Mouse (Mus musculus): ENCODE results near the gene Mrps26. TPM values are rescaled to one million over a fixed set of nuclear protein-coding genes. Genes with fewer than 3 reads are reported as not detected.

The Mrps26 gene
- polyA plus RNA-seq (2012; rRNA removed): 51.8 and 67.0 TPM in 2 replicates

GRCm38 (mm10) chr2:130563212-130564055 lies at the start of gene Mrps26:
Gene Mrps26 (plus strand): TSS chr2:130563742.

GRCm38 (mm10) chr2:130575873-130576272 lies 12.3 kb downstream of the Mrps26 start, which contains the start of gene Oxt:
Gene Oxt (plus strand): TSS chr2:130576173.

GRCm38 (mm10) chr2:130582552-130582951 lies 19.0 kb downstream of the Mrps26 start, which contains the start of gene Avp:
Gene Avp (minus strand): TSS chr2:130582554.

Other genes with a start within 250 kb of the Mrps26 start
- 28.9 and 44.3 TPM in 2 replicates for gene Cpxm1, start 166.2 kb upstream of the Mrps26 start, polyA plus RNA-seq (2012; rRNA removed)
- gene Gm28372, start 158.5 kb upstream of the Mrps26 start, polyA plus RNA-seq (2012; rRNA removed): not detected in 2 replicates
- not detected in 2 replicates for gene 1700020A23Rik, start 158.5 kb upstream of the Mrps26 start, polyA plus RNA-seq (2012; rRNA removed)
- gene Tmem239, start 157.3 kb upstream of the Mrps26 start, polyA plus RNA-seq (2012; rRNA removed): not detected in 2 replicates
- 131 and 175 TPM in 2 replicates for gene Vps16, start 139.4 kb upstream of the Mrps26 start, polyA plus RNA-seq (2012; rRNA removed)
- gene Pced1a, start 139.0 kb upstream of the Mrps26 start, polyA plus RNA-seq (2012; rRNA removed): 26.3 and 33.4 TPM in 2 replicates
- 68.9 and 84.4 TPM in 2 replicates for gene Ptpra, start 113.5 kb upstream of the Mrps26 start, polyA plus RNA-seq (2012; rRNA removed)
- 0.11 TPM in 1 of 2 replicates, not detected in the other for gene Oxt, start 12.4 kb downstream of the Mrps26 start, polyA plus RNA-seq (2012; rRNA removed)
- gene Avp, start 18.8 kb downstream of the Mrps26 start, polyA plus RNA-seq (2012; rRNA removed): 0.10 TPM in 1 of 2 replicates, not detected in the other
- 5.7 and 8.3 TPM in 2 replicates for gene Fastkd5, start 66.3 kb downstream of the Mrps26 start, polyA plus RNA-seq (2012; rRNA removed)
- 7.8 and 12.2 TPM in 2 replicates for gene Ubox5, start 66.3 kb downstream of the Mrps26 start, polyA plus RNA-seq (2012; rRNA removed)
- gene Lzts3, start 79.1 kb downstream of the Mrps26 start, polyA plus RNA-seq (2012; rRNA removed): 10.5 and 17.1 TPM in 2 replicates
- gene Ddrgk1, start 100.9 kb downstream of the Mrps26 start, polyA plus RNA-seq (2012; rRNA removed): 46.3 and 135 TPM in 2 replicates
- 95.7 and 115 TPM in 2 replicates for gene Itpa, start 103.9 kb downstream of the Mrps26 start, polyA plus RNA-seq (2012; rRNA removed)
- 1.1 and 1.2 TPM in 2 replicates for gene Slc4a11, start 133.8 kb downstream of the Mrps26 start, polyA plus RNA-seq (2012; rRNA removed)